Mouse (Mus musculus): ENCODE data around the gene BC035044. TPM values are rescaled to one million over a fixed set of nuclear protein-coding genes. Genes with fewer than 3 reads are reported as not detected.

BC035044 gene
- total RNA-seq, 2 experiments from 2014 or later: 0.85 to 8.4 TPM

Other genes with a start within 250 kb of the BC035044 start
- gene Clec2h, start 228.7 kb downstream of the BC035044 start, total RNA-seq (2014; fragmentation: Nextera tagmentation): not detected in 2 replicates
- not detected in 2 replicates for gene Clec2h, start 228.7 kb downstream of the BC035044 start, total RNA-seq (2017)
- gene Klrb1, start 168.1 kb downstream of the BC035044 start, total RNA-seq (2014; fragmentation: Nextera tagmentation): 2.4 TPM in 1 of 2 replicates, not detected in the other
- gene Klrb1, start 168.1 kb downstream of the BC035044 start, total RNA-seq (2017): not detected in 2 replicates
- gene Klrb1c, start 101.9 kb downstream of the BC035044 start, total RNA-seq (2014; fragmentation: Nextera tagmentation): 0.39 and 1.2 TPM in 2 replicates
- 1.3 and 14.3 TPM in 2 replicates for gene Klrb1c, start 101.9 kb downstream of the BC035044 start, total RNA-seq (2017)
- gene Gm44511, start 64.8 kb downstream of the BC035044 start, total RNA-seq (2014; fragmentation: Nextera tagmentation): not detected in 2 replicates
- not detected in 2 replicates for gene Gm44511, start 64.8 kb downstream of the BC035044 start, total RNA-seq (2017)
- 0.94 TPM in 1 of 2 replicates, not detected in the other for gene Klrb1b, start 64.8 kb downstream of the BC035044 start, total RNA-seq (2014; fragmentation: Nextera tagmentation)
- 1.8 and 5.5 TPM in 2 replicates for gene Klrb1b, start 64.8 kb downstream of the BC035044 start, total RNA-seq (2017)
- gene Clec2i, start 3.5 kb downstream of the BC035044 start, total RNA-seq (2014; fragmentation: Nextera tagmentation): 0.90 and 1.5 TPM in 2 replicates
- 3.4 and 4.3 TPM in 2 replicates for gene Clec2i, start 3.5 kb downstream of the BC035044 start, total RNA-seq (2017)
- not detected in 2 replicates for gene Clec2g, start 43.3 kb upstream of the BC035044 start, total RNA-seq (2014; fragmentation: Nextera tagmentation)
- not detected in 2 replicates for gene Clec2g, start 43.3 kb upstream of the BC035044 start, total RNA-seq (2017)
- gene Klrb1f, start 154.8 kb upstream of the BC035044 start, total RNA-seq (2014; fragmentation: Nextera tagmentation): 0.96 TPM in 1 of 2 replicates, not detected in the other
- 1.6 and 3.3 TPM in 2 replicates for gene Klrb1f, start 154.8 kb upstream of the BC035044 start, total RNA-seq (2017)
- gene Clec2e, start 209.8 kb upstream of the BC035044 start, total RNA-seq (2014; fragmentation: Nextera tagmentation): not detected in 2 replicates
- gene Clec2e, start 209.8 kb upstream of the BC035044 start, total RNA-seq (2017): not detected in 2 replicates